Mouse (Mus musculus) liver, postnatal 0 days (tissue): ENCODE results near the gene Sun5.

Experiments
- CTCF ChIP-seq: sonication (generic); IDR thresholded peaks from 2 replicates; pipeline ENCODE4 v1.5.1; 2016; ENCODE audit warnings: antibody characterized with exemption, low read depth
- EP300 ChIP-seq: IDR thresholded peaks from 2 replicates; pipeline ENCODE4 v1.6.1; 2016; ENCODE audit warnings: antibody characterized with exemption, low read depth, mild to moderate bottlenecking

DNA sequence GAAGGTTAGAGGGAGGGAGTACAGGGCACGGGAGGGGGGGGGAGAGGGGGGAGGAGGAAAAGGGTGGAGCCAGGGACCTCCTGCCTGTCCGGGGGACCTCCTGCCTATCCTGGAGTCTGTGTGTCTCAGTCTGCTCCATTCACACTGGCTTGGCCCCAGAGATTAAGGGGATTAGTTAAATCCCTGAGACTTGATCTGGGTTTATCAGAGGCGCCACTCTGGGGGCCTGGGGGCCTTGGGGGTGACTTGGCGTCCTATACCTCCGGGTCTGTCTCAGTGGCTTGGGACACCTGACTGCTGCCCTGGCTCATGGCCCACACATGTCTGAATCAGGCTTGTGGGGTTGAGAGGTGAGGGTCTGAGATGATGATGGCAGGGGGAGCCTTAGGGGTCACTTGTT is 17.3 kb downstream of the Sun5 start:
- TF ChIP-seq CTCF = no peak
- TF ChIP-seq EP300 = no peak
